Mouse (Mus musculus): Measurements from ENCODE around the gene Pear1. TPM values are rescaled to one million over a fixed set of nuclear protein-coding genes. Genes with fewer than 3 reads are reported as not detected.

The Pear1 gene
- 11.7 TPM for polyA plus RNA-seq (2015; fragmentation: Illumina TruSeq; extraction: RNeasy Lipid Tissue Mini Kit (QIAGEN cat#74804); ENCODE audit: insufficient read depth, low replicate concordance)

GRCm38 (mm10) chr3:87824206-87824605 lies at the start of gene Pear1:
TSS of gene Pear1 (minus strand) at chr3:87824306.

DNA sequence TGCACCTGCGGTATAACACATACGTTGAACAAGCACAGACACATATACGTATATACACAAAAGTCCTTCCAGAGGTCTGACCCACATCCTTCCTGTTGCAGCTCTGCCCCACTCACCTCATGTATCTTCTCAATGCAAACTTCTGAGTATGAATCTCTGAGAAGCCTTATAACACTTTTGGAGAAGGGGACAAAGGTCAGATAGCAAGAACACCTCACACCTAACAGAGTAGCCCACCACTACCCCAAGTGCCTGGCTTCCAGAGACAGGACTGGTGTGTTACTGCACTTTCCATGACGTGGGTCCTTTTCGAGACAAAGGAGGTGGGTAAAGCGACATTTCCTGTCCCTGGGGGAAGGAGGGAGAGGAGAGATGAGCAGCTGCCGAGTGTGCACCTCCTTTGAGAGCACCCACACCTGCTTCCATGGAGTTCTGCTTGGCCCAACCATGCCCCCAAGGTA lies 22.6 kb upstream of the Pear1 start, which contains the start of gene Sh2d2a:
Sh2d2a (plus strand) TSS at position 106 of the 461 bp plus-strand sequence.

DNA sequence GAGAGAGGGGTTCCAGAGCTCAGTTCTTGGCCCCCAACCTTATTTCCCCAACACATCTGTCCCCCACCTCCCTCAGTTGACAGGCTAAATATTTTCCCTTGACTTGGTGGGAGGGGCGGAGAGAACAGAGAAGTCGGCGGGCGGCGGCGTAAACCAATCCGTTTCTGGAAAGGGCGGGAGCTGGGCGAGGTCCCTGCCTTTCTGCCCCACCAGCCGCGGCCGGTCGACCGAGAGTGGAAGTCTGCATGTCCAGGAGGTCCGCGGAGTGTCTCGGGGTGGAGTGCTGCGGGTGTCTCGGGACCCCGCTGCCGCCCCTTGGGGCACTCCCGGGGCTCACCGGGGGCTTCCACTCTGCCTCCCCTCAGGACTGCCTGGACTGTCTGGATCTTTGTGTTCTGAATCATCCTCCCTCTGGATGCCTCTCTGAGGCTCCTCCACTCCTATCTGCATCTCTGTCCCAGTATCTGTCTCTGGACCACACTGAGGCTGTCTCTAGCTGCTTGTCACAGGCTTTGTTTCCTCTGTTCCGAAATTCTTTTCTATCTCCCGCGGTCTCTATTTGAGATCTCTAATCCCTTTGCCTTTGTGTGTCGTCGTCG lies 27.3 kb downstream of the Pear1 start, which contains the start of gene Insrr:
Insrr (plus strand) TSS at position 216 of the 599 bp plus-strand sequence.

DNA sequence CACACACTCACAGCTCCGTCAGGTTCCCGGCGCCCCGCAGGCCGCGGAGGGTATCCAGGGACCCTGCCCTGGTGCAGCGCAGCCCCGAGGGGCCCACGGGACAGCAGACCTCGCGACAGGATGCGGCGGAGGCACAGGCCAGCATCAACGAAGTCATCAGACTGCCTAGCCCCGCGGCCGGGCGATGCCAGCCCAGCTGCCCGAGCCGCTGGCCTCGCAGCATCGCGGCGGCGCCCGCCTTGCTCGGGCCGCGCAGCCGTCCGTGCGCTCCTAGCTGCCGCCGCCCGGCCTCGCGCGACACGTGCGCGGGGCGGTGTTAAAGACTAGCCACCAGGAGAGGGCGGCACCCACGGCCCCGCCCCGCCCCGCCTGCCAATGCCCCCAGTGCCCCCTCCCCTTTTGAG lies 29.2 kb downstream of the Pear1 start, which contains the start of gene Ntrk1:
Ntrk1 (minus strand) TSS at position 241 of the 404 bp plus-strand sequence.

GRCm38 (mm10) chr3:87748431-87748830 lies 75.7 kb downstream of the Pear1 start, which contains the start of gene Lrrc71:
TSS of gene Lrrc71 (minus strand) at chr3:87748625.

Other genes with a start within 250 kb of the Pear1 start
- gene Arhgef11, start 206.7 kb downstream of the Pear1 start, polyA plus RNA-seq (2015; fragmentation: Illumina TruSeq; extraction: RNeasy Lipid Tissue Mini Kit (QIAGEN cat#74804); ENCODE audit: insufficient read depth, low replicate concordance) = 14.8 TPM
- 0.18 TPM for gene Lrrc71, start 75.7 kb downstream of the Pear1 start, polyA plus RNA-seq (2015; fragmentation: Illumina TruSeq; extraction: RNeasy Lipid Tissue Mini Kit (QIAGEN cat#74804); ENCODE audit: insufficient read depth, low replicate concordance)
- 0.08 TPM for gene Ntrk1, start 29.1 kb downstream of the Pear1 start, polyA plus RNA-seq (2015; fragmentation: Illumina TruSeq; extraction: RNeasy Lipid Tissue Mini Kit (QIAGEN cat#74804); ENCODE audit: insufficient read depth, low replicate concordance)
- gene Insrr, start 27.4 kb downstream of the Pear1 start, polyA plus RNA-seq (2015; fragmentation: Illumina TruSeq; extraction: RNeasy Lipid Tissue Mini Kit (QIAGEN cat#74804); ENCODE audit: insufficient read depth, low replicate concordance) = 0.46 TPM
- 15.6 TPM for gene Sh2d2a, start 22.4 kb upstream of the Pear1 start, polyA plus RNA-seq (2015; fragmentation: Illumina TruSeq; extraction: RNeasy Lipid Tissue Mini Kit (QIAGEN cat#74804); ENCODE audit: insufficient read depth, low replicate concordance)
- 24.6 TPM for gene Prcc, start 61.3 kb upstream of the Pear1 start, polyA plus RNA-seq (2015; fragmentation: Illumina TruSeq; extraction: RNeasy Lipid Tissue Mini Kit (QIAGEN cat#74804); ENCODE audit: insufficient read depth, low replicate concordance)
- 113 TPM for gene Hdgf, start 82.0 kb upstream of the Pear1 start, polyA plus RNA-seq (2015; fragmentation: Illumina TruSeq; extraction: RNeasy Lipid Tissue Mini Kit (QIAGEN cat#74804); ENCODE audit: insufficient read depth, low replicate concordance)
- gene Mrpl24, start 95.2 kb upstream of the Pear1 start, polyA plus RNA-seq (2015; fragmentation: Illumina TruSeq; extraction: RNeasy Lipid Tissue Mini Kit (QIAGEN cat#74804); ENCODE audit: insufficient read depth, low replicate concordance) = 238 TPM
- 65.7 TPM for gene Isg20l2, start 106.0 kb upstream of the Pear1 start, polyA plus RNA-seq (2015; fragmentation: Illumina TruSeq; extraction: RNeasy Lipid Tissue Mini Kit (QIAGEN cat#74804); ENCODE audit: insufficient read depth, low replicate concordance)
- gene Rrnad1, start 106.4 kb upstream of the Pear1 start, polyA plus RNA-seq (2015; fragmentation: Illumina TruSeq; extraction: RNeasy Lipid Tissue Mini Kit (QIAGEN cat#74804); ENCODE audit: insufficient read depth, low replicate concordance) = 30.4 TPM
- not detected for gene Crabp2, start 124.4 kb upstream of the Pear1 start, polyA plus RNA-seq (2015; fragmentation: Illumina TruSeq; extraction: RNeasy Lipid Tissue Mini Kit (QIAGEN cat#74804); ENCODE audit: insufficient read depth, low replicate concordance)
- gene Nes, start 146.8 kb upstream of the Pear1 start, polyA plus RNA-seq (2015; fragmentation: Illumina TruSeq; extraction: RNeasy Lipid Tissue Mini Kit (QIAGEN cat#74804); ENCODE audit: insufficient read depth, low replicate concordance) = 2.4 TPM
- gene Bcan, start 175.9 kb upstream of the Pear1 start, polyA plus RNA-seq (2015; fragmentation: Illumina TruSeq; extraction: RNeasy Lipid Tissue Mini Kit (QIAGEN cat#74804); ENCODE audit: insufficient read depth, low replicate concordance) = not detected
- gene Hapln2, start 203.3 kb upstream of the Pear1 start, polyA plus RNA-seq (2015; fragmentation: Illumina TruSeq; extraction: RNeasy Lipid Tissue Mini Kit (QIAGEN cat#74804); ENCODE audit: insufficient read depth, low replicate concordance) = not detected
- 34.2 TPM for gene Gpatch4, start 218.8 kb upstream of the Pear1 start, polyA plus RNA-seq (2015; fragmentation: Illumina TruSeq; extraction: RNeasy Lipid Tissue Mini Kit (QIAGEN cat#74804); ENCODE audit: insufficient read depth, low replicate concordance)
- 43.0 TPM for gene Naxe, start 234.2 kb upstream of the Pear1 start, polyA plus RNA-seq (2015; fragmentation: Illumina TruSeq; extraction: RNeasy Lipid Tissue Mini Kit (QIAGEN cat#74804); ENCODE audit: insufficient read depth, low replicate concordance)